Mouse (Mus musculus) natural killer cell, adult 2 months (primary cell): Measurements from ENCODE around the gene Frmd4b.

Experiments used
- DNase-seq, 2 experiments: peaks; one replicate each; pipeline ENCODE4 v3.0.0; 2022; ENCODE audit warnings: low spot score in 2 of 2

Frmd4b gene

DNA sequence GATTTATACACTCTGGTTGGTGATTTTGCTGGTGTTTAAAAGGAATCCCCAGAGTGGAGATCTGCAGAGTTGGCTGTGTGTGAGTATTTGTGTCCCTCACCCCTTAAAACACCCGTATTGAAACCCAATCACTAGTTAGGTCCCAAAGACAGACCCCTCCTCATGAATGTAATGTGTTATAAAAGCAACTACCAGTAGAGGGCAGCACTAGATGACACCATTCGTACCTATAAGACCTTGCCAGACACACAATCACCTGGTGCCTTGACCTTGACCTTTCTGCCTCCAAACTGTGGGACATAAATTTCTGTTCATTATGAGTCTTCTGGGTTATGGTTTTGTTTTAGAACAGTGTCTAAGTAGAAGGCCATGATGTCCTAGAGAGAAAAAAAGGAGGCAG lies 96.8 kb downstream of the Frmd4b start:
- DNase-seq: no peak

DNA sequence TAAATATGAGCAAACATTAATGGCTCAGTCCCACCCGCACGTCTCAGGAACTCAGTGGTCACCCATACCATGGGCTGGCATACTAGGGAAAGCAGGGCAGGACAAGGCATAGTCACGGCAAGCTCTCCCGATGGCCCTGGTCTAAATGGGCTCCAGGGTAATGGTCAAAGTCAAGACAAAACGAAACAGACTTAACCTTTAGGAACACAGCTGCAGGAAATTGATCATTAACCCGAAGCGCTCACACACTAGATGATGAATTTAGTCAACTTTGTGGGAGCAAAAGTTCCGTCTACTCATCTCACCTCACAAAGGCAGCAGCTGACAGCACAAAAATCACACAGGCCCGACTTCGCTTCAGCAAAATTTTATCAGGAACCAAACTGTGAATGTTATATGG lies 97.8 kb downstream of the Frmd4b start:
- DNase-seq: no peak

DNA sequence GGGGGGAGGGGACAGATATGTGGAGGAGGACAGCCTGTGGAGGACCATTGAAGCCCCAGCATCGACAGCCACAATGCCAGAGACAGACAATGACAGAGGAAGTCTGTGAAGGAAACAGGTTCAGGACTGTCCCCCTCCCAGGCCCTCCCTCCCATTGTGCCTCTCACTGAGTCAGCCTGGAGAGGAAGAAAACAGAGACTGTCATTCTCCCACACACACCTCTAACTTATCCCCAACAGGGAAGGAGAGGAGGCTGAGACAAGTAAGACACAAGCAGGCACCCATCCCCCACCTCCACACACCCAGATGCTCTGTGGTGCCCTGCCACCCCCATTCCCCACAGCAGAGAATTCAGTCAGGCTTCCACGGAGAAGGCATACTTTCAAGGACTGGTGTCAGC lies 98.9 kb downstream of the Frmd4b start:
- no peak for DNase-seq

DNA sequence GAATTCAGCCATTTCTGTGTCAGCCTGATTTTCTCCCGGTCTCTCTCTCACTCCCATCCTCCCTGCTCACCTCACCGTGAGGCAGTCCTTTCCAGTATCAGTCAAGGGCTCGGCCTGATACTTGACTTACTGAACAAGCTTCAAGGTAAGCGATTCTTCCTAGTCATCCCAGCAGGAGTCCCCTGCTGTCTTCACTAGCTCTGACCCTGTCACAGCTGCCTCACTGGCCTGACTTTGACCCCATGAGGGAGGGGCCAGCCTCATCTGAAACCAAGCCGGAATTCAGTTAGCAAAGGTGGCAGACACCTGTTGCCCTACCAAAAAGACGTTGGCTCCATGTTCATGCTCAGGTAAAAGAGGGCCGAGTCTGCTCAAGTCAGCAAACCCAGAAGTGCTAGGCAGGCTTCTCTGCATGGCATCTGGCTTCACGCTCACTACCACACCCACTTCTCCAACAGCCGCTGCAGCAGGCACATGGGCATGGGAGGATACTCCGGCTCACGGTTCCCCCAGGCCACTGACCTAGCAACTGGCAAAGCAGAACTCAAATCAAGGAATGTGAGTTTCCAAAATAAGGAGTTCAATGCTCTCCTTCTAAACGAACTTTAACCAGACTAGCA lies 99.6 kb downstream of the Frmd4b start:
- DNase-seq: no peak

DNA sequence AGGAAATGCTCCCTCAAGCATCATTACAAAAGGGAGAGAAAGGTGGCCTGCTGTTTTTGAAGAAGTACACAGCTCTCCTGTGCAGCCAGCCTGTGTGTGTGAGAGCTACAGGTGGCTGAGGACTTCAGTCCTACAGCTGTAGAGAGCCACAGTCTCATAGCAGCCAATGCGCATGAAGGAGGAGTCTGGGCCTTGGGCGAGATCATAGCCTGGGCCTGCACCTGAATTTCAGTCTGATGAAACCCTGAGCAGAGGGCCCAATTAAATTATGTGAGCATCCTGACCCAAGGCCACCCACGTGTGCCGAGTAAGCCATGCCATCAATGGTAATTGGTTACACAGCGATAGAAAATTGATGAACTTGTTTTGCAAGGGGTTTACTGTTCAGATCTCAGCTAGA lies 100.4 kb downstream of the Frmd4b start:
- no peak for DNase-seq

DNA sequence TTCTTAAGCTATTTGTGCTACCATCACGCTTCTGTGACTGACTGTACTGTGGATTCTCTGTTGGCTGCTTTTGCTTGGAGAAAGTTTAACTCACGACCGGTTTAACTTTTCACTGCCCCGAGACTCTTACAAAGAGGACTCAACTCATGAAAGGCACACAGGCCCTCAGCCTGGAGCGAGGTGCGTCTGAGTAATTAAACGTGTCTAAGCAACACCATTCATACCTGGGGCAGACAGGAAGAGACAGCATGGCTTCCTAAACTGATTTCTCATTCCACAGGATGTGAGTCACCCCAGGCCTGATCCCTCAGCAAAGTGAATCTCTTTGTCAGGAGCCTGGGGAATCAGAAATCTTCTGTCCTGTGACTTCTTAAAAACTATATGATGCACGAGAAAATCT lies 106.6 kb downstream of the Frmd4b start:
- no peak for DNase-seq

DNA sequence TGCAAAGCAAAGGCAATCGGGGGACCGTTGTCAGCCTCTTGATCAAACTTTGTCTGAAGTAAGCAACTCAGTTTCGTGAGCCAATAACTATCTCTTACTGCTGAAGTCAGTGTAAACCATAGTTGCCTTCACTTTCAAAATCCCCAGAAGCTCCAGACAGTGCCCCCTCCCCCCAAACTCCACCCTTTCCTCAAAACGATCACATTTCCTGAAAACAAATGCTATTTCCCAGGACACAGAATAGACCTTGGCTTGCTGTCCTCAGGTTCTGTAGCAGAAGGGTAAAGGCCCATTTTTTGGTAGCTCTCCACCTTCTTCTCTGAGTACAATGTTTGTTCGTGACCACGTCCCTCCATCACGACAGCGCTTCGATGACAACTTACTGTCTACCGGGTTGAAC lies 107.9 kb downstream of the Frmd4b start:
- no peak for DNase-seq

DNA sequence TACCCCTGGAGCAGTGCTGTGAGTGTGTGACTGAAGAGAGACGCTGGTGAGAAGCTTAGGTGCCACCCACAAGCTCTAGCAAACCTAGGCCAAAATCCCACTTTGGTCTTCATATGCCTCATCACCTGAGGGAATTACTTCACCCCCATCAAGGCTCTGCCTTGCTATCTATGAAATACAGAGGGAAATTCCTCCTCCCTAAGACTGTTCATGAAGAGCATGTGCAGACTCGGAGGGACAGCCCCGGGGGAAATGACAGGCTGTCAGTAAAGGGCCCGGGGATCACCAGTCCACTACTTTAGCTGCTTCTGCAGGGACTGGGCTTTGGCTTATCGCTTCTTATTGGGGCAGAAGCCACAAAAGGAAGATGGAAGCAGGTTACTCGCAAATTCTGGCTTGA lies 108.9 kb downstream of the Frmd4b start:
- DNase-seq: no peak

DNA sequence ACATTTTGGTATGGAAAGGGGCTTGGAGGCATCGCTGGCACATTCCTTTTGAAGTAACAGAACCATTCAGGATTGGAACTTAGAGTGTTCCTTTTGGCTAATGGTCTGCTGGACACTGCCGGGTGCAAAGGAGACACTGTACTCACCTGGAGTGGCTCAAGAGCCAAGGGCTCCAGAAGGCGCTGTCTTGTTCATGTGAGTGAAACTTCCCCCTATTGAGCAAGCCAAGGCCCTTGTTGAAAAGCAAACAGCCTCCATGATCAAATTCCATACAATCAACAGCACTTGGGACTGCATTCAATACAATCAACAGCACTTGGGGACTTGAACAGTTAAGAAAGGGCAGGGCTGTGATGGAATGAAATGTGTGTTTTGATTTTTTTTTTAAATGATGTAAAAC lies 109.4 kb downstream of the Frmd4b start:
- no peak for DNase-seq

DNA sequence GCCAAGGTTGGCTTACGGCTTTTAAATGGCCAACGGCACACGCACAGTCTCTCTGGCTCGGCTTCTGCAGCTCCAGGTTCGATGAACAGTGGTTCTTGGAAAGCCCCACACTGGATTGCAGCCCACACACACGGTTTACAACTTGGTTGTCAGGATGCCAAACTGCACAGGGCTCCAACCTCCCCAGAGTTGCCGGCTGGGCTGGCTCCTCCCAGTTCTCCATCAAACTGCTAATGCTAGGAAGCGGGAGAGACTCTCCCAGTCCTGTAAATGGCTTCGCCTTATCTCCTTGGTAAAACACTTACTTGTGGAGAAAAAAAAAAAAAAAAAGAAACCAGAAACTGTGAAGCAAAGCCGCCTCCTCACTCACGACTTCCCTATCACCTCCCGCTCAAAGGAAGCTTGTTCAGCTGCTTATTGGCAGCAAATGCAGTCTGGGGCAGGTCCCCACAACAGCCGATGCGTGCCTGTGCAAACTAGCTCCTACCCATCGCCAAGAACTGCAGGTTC lies 111.1 kb downstream of the Frmd4b start:
- no peak for DNase-seq

DNA sequence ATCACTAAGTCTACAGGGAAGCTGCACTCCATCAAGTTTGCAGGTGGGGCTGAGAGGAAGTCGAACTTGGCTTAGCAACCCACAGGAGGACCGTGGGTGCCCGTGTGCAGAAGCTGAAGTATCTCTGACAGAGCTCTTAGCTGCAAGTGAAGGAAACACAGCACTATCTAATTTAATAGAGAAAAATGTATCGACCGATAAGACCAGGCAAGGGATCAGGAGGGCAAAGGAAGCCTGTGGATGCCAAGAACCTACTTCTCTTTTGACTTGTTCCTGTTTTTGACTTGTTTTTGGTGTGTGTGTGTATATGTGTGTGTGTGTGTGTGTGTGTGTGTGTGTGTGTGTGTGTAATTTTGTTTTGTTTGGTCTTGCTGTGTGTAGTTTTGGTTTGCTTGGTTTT lies 112.7 kb downstream of the Frmd4b start:
- no peak for DNase-seq

DNA sequence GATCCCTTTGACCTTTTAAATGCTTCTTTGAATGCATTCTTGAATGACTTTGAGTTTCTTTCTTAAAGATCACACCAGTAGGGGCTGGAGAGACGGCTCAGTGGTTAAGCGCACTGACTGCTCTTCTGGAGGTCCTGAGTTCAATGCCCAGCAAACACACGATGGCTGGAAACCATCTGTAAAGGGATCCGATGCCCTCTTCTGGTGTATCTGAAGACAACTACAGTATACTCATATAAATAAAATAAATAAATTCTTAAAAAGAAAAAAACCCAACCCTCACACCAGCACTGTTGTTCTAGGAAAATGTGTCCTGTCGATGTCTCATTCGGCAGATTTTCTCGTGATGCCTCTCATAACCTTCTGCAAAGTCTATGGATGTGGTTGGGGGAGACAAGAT lies 116.3 kb downstream of the Frmd4b start:
- DNase-seq: no peak

DNA sequence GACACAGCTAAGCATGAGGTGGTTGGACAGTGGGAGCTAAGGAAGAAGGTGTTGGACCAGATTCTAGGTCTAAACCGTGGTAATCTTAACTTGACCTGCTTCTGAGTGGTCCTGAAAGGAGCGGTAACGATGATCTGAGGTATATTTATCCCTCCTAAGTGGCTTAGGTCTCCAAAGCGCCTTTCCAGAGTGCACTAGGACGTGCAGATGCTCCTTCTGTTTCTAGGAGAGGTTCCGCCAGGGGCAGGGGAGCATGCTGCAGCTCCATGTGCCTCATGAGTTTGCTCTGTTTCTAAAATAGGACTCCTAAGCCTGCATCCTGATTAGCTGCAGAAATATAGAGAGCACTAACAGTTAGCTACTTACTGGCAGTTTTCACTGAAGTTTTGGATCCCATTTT lies 117.1 kb downstream of the Frmd4b start:
- DNase-seq: no peak

DNA sequence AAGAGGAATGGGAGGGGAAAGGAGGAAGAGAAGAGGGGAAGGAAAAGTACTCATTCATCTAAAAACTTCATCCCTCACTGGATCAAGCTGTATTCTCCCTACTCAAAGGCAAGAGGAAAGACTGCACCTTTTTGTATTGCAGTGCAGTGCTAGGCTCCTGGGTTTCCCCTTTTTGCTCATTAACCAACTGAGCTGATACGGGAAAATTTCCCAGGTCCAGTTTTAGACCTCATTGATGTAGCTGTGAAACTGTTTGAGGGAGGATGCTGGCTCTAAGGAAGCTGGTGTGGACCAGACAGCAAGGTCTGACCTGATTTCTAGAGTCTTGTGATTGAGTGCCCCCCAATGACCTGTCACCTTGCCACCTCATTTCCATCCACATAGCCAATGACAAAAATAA lies 121.3 kb downstream of the Frmd4b start:
- no peak for DNase-seq

DNA sequence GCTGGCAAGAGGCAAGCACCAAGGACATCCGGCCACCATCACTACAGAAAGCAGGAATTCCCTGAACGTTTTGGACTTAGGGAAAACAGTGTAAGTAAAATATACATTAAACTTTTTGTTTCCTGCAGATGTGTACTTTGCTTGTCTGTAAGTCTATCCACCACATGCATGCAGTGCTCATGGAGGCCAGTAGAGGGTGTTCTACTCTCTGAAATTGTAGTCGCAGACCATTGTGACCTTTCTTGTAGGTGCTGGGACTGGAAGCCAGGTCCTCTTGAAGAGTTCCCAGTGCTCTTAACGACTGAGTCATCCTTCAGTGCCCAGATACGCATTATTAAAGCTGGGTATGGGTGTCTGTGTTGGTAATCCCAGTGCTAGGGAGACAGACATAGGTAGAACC lies 126.3 kb downstream of the Frmd4b start:
- DNase-seq: no peak

DNA sequence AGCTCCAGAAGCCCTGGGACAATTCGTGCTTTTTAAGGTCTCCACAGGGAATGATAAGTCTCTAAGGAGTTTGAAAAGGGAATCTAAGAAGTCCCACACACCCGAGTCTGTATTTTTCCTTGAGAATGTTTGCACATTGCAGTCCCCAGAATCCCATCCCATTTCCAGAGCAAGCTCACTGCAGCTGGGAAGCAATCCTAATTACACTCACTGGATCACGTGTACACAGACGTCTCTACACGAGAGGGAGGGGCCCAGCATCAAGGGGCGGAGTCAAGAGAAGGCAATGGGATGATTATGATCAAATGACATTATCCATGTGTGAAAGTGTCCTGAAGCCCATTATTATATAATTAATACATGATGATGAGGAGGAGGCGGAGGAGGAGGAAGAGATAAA lies 128.5 kb downstream of the Frmd4b start:
- no peak for DNase-seq

DNA sequence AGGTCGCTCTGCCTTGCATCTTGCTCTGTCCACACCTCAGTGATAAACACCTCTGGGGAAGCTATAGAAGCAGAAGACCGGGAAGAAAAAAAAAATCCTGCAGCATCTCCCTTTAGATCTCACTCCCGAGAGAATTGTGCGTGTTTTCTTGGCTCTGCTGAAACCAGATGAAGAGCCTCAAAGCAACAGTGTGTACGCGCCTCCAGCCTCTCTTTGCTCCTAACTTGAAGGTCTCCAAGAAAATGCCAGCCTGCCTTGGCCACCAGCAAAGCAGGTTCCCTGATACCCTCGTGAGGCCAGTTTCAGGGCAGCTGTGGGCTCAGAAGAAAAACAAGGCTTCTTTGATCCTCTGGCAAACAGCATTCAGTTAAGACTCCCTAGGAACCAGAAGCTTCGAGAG lies 129.1 kb downstream of the Frmd4b start:
- DNase-seq: no peak

DNA sequence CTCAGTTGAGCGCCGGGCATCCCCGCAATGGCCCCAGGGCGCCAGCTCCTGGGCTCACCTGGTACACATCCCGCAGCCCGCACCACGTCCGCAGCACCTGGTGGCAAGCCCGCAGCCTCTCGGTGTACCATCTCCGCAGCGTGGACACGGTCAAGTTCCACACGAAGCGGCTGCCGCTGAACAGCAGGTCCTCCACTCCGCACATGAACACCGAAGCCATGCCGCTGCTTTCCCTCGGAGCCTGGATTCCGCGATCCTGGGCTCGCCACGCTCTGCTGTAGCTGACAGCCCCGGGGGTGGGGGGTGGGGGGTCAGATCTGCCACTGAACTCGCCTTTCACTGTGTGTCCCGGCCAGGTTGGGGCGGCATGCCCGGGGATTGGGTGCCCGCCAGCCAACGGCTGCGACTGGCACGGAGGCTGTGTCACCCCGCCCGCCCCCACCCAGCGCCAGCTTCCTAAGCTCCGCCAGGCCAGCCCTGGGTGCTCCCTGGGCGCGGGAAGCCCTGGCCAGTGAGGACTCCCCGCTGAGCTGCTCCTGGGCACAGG lies 129.7 kb downstream of the Frmd4b start:
- no peak for DNase-seq

DNA sequence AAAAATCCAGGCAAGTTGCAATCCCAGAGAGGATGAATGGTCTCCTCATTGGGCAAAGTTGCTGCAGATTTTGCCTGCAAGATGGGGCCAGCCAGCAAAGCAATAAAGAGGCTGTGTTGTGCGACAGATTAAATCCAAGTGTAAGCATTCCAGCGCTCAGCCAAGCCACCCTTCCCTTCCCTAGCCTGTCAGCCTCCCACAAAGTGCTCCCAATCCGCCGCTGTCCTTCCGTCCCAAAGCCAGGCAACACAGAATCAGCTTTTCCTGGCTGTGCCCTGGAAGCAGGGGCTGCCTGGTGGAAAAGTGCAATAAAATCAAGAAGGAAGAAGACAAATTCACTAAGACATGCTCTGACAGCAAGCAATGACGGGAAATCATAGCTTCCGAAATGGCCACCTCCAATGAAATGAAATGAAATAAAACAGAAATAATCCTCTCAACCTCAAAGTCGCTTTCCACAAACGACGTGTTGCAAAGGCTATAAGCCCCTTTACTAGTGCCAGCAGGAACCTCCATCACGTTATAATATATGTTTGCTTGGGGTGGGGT lies 130.5 kb downstream of the Frmd4b start:
- DNase-seq: no peak

DNA sequence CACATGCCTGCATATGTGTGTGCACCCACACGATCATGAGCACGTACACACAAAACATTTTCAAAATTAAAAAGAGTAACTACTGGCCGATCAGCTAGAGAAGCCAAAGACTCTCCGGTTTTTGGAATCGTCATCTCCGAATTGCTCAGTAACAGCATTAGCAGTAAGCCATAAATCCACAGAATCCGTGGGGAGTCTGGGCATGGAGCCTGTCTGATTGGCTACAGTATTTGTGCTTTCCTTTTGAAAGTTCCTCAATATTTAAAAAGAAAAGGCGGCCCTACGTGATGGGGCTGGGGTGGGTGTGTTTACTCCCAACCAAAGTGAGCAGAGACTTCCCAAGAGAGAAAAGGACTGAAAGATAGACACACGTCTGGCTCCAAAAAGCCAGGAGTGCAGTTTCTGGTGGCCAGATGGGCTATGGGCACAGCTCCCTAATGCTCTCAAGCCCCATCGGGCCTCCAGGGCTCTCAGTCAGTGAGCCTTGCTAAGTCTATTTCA lies 131.4 kb downstream of the Frmd4b start:
- DNase-seq: no peak

DNA sequence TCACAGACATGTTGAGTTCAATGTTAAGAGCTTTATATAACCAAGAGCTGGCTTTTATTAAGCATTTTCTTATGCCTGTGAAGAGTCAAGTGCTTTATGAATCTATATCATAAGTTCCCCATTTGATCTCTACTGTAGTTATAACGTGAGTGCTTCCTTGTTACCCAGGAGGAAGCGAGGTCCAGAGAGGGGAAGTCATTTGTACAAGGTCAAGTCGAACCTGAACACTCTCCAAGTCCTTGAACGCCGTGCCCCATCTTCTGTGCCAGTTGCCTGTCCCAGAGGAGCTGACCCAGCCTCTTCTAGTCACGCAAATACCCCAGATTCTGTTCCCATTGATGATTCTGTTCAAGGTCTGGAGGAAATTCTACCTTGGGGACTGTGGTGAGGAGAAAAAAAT lies 135.4 kb downstream of the Frmd4b start:
- DNase-seq: no peak

DNA sequence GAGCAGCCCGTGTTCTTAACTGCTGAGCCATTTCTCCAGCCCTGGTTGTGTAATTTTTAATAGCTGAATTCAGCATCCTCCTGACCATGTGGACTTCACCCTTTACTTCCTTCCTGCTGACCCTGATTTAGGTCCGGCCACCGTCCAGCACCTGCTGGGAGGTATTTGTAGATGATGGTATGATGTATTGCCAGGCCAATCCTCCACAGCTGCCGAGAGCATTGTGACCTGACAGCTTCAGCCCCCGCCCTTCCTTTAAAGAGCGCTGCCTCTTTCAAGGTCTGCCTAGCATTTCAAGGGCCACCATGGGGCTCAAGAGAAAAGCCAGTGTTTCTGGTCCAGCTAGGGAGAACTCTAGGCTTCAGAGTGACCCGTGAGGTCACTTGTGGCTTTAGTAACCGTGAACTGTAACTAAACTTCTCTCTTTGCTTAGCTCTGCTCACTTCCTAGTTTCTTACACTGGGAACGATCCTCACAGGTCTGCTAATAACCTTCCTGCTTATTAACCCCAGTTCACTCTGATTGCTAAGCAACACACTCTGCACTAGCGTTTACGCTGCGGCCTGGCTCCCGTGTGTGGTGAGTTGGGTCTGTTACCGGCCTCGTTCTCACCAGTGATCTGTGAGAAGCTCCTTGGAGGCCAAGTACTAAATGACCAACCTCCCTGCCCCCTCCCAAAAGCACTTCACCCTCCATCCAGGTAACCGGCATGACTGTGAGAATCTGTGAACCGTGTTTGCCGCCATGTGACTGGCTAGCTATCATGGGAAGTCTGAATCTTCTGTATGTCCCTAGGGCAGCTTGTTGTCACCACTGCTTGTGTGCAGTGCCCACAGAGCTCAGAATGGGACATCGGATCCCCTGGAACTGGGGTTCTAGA lies 138.1 kb downstream of the Frmd4b start:
- no peak for DNase-seq

DNA sequence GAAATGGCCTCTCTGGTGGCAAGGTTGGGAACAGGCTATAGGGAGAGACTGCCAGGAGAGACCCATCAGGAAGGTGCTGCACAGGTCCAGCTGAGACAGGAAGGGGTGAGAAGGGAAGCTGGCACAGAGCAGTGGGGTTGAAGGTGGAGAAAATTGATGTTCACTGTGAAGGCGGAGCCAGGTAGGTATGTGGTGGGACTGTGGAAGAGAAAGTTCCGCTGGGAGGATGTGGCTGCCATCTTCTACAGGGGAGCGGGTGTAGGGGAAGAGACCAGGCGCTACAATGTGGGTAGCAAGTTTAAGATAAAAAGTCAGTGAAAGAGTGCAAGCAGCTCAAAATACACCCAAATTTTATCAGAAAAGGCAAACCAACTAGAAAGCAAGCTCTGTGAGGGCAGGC lies 143.7 kb downstream of the Frmd4b start:
- DNase-seq: peak in 1 of 2 experiments; percentile 5
